Mouse (Mus musculus) spleen, adult 10 weeks (tissue): ENCODE results near the gene Lyrm2. TPM values are rescaled to one million over a fixed set of nuclear protein-coding genes. Genes with fewer than 3 reads are reported as not detected.

Experiments
- polyA plus RNA-seq: library from polyadenylated mRNA; stranded (reverse); fragments of 350-450 nt; fragmentation: Illumina TruSeq; extraction: RNeasy Lipid Tissue Mini Kit (QIAGEN cat#74804); gene quantifications from one replicate; pipeline ENCODE4 v1.2.3, GENCODE M21; 2015; ENCODE audit warnings: low replicate concordance; ENCODE audit not compliant: insufficient read depth

Lyrm2 gene
- 88.1 TPM for polyA plus RNA-seq

GRCm38 (mm10) chr4:32799966-32800576 lies at the start of gene Lyrm2:
Gene Lyrm2 (plus strand): TSS chr4:32800253.

Other genes with a start within 250 kb of the Lyrm2 start
- gene Gja10, start 197.5 kb upstream of the Lyrm2 start, polyA plus RNA-seq, result 0.12 TPM
- 30.4 TPM for gene Casp8ap2, start 184.8 kb upstream of the Lyrm2 start, polyA plus RNA-seq
- 68.5 TPM for gene Mdn1, start 143.1 kb upstream of the Lyrm2 start, polyA plus RNA-seq
- 1.2 TPM for gene Ankrd6, start 150.6 kb downstream of the Lyrm2 start, polyA plus RNA-seq
- 7.1 TPM for gene Rragd, start 182.8 kb downstream of the Lyrm2 start, polyA plus RNA-seq
- gene Ube2j1, start 231.2 kb downstream of the Lyrm2 start, polyA plus RNA-seq, result 88.6 TPM